14 mouse cellular contexts compared by ENCODE assay signal in the genomic region with DNA sequence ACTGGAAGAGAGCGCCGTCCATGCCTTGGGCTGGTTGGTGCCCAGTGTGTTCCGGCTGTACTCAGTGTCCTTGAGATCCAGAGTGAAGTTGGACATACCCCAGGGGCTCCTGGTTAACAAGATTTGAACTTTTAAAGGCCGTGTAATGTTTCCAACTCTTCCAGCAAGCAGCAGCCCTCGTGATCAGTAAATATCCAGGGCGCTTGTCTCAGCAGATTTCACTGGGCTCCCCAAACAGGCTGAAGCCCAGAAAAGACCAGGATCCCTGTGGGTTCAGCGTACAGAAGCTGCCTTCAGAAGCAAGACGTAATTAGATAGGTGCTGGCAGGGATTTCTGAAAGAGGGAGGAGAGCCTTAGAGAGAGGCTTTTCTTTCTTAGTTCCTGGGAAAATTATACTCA. TPM values are rescaled to one million over a fixed set of nuclear protein-coding genes. Genes with fewer than 3 reads are reported as not detected.
DNase-seq lines count a peak whose midpoint lies in the region; ATAC-seq and TF ChIP-seq lines count a peak whose summit lies in the region.
"Had no signal": no experiment of that assay in that cellular context is flagged by ENCODE, and none has a peak within 500 bp of the region (broad histone marks: within the 10 kb centered on the region; RNA-seq: fewer than 3 reads in every experiment).

No protein-coding gene starts in this region.

- intact Hi-C loops in heart, postnatal 25 days (cut with DNase I), result loop anchor here (5.0 kb wide), 1 partner anchor 123 kb away; no protein-coding TSS in a partner anchor

- H3K27me3 ChIP-seq in forebrain, embryonic 13.5 days, result no peaks in the 10 kb centered on the region
- no peaks in the 10 kb centered on the region for H3K27me3 ChIP-seq in forebrain, embryonic 11.5 days (ENCODE audit: control insufficient read depth, insufficient read depth, low read length)

- H3K4me2 ChIP-seq in forebrain, embryonic 13.5 days, result no peak overlapping the region
- no peak overlapping the region for H3K4me2 ChIP-seq in forebrain, embryonic 11.5 days (ENCODE audit: low read depth, low read length, severe bottlenecking)

- H3K27ac ChIP-seq in forebrain, embryonic 13.5 days, result 0 out of 2 replicates have a peak overlapping the region, but pooled peaks have one; percentile 21
- no peak overlapping the region for H3K27ac ChIP-seq in forebrain, embryonic 11.5 days (ENCODE audit: low read depth, low read length)
- peak overlapping the region; percentile 32; the same call in 1 of the 2 replicates for H3K27ac ChIP-seq in layer of hippocampus, adult 2 months
- H3K27ac ChIP-seq: heart, adult 2 months had no signal

- no peak for TF ChIP-seq CTCF in layer of hippocampus, adult 2 months (conservative IDR thresholded peaks at IDR 0.05)
- TF ChIP-seq CTCF in brain, embryonic 14.5 days (IDR thresholded peaks at IDR 0.05; ENCODE audit: borderline replicate concordance, extremely low read depth, insufficient read depth, insufficient read length), result no peak

- peaks cover 30% of the 10 kb centered on the region for H3K36me3 ChIP-seq in forebrain, embryonic 13.5 days (ENCODE audit: poor library complexity, severe bottlenecking)
- no peaks in the 10 kb centered on the region for H3K36me3 ChIP-seq in forebrain, embryonic 11.5 days (ENCODE audit: control insufficient read depth, insufficient read depth, low read length)

- DNase-seq in forebrain, embryonic 11.5 days (ENCODE audit: low spot score), result no peak
- DNase-seq in layer of hippocampus, adult 2 months (ENCODE audit: low spot score in 2 of 2), result no peak
- no peak for DNase-seq in layer of hippocampus, adult 9-10 months (ENCODE audit: low spot score)
- peak; percentile 68 for DNase-seq in brain, embryonic 14.5 days (ENCODE audit: low read depth)
- peak; percentile 21 to 63 for DNase-seq in kidney, postnatal 25 days
- DNase-seq in heart, postnatal 25 days (ENCODE audit: low spot score), result no peak
- DNase-seq in embryo, embryonic 10.5 days (ENCODE audit: low spot score), result no peak
- DNase-seq: cerebellum, postnatal 14 days; heart, adult 2 months; lung, adult 18-20 months had no signal

- no peak for ATAC-seq in forebrain, embryonic 13.5 days
- no peak for ATAC-seq in forebrain, embryonic 11.5 days (replicated peaks; ENCODE audit: low FRiP score)

- H3K9me3 ChIP-seq in forebrain, embryonic 13.5 days (replicated peaks), result no peaks in the 10 kb centered on the region
- no peaks in the 10 kb centered on the region for H3K9me3 ChIP-seq in forebrain, embryonic 11.5 days (ENCODE audit: control insufficient read depth, low read length)

- no peak overlapping the region for H3K4me3 ChIP-seq in forebrain, embryonic 13.5 days
- H3K4me3 ChIP-seq in forebrain, embryonic 11.5 days (ENCODE audit: low read depth, low read length), result no peak overlapping the region
- no peak overlapping the region for H3K4me3 ChIP-seq in layer of hippocampus, adult 2 months
- H3K4me3 ChIP-seq: heart, adult 2 months had no signal

- H3K4me1 ChIP-seq in forebrain, embryonic 13.5 days, result peaks cover 32% of the 10 kb centered on the region; the same call in 1 of the 2 replicates
- no peaks in the 10 kb centered on the region for H3K4me1 ChIP-seq in forebrain, embryonic 11.5 days (replicated peaks; ENCODE audit: control insufficient read depth, insufficient read depth, low read length)

- WGBS in forebrain, embryonic 13.5 days, result 59% methylated on average over 8 of the region's 8 CpGs
- WGBS in forebrain, embryonic 11.5 days, result 66% methylated on average over 8 of the region's 8 CpGs

- H3K9ac ChIP-seq in forebrain, embryonic 13.5 days, result no peak overlapping the region
- H3K9ac ChIP-seq in forebrain, embryonic 11.5 days (ENCODE audit: low read length), result no peak overlapping the region

- no peak for TF ChIP-seq POLR2A in brain, embryonic 14.5 days (IDR thresholded peaks at IDR 0.05; ENCODE audit: borderline replicate concordance, extremely low read depth, insufficient read depth, insufficient read length, poor library complexity, severe bottlenecking)

RNA-seq across cellular contexts. Expression of a gene that starts 39.3 kb away (rescaled TPM):
- 1.9 and 2.7 TPM in 2 replicates for polyA plus RNA-seq in forebrain, embryonic 13.5 days (2015; fragmentation: Nextera tagmentation; extraction: Ambion mirVana)
- 0.86 and 1.3 TPM in 2 replicates for polyA plus RNA-seq in forebrain, embryonic 11.5 days (2014; fragmentation: Nextera tagmentation; extraction: Ambion mirVana)
- 100 to 1,000 TPM; 110 to 112 TPM for total RNA-seq in layer of hippocampus, adult 2 months (2021)
- polyA plus RNA-seq in brain, embryonic 14.5 days (2012; rRNA removed), result 80.6 and 126 TPM in 2 replicates
- total RNA-seq in heart, postnatal 25 days (2021), result not detected
- total RNA-seq: heart, adult 2 months; hematopoietic stem cell, adult 5-6 weeks; megakaryocyte progenitor cell, adult 5-6 weeks had no signal
- polyA plus RNA-seq: thymus, postnatal 0 days had no signal

Comparison
In these comparisons a context has a peak if more than half of its experiments do, and no peak if none do; other contexts are left out.
1. DNase-seq: peak in brain, embryonic 14.5 days (single experiment) and kidney, postnatal 25 days (2 of 2); none in forebrain, embryonic 11.5 days (single experiment), layer of hippocampus, adult 2 months (0 of 2), layer of hippocampus, adult 9-10 months (single experiment), heart, postnatal 25 days (single experiment) and embryo, embryonic 10.5 days (single experiment).
2. RNA of a gene that starts 39.3 kb away (polyA plus RNA-seq): 80.6 to 126 TPM in brain, embryonic 14.5 days; 1.9 to 2.7 TPM in forebrain, embryonic 13.5 days and 0.86 to 1.3 TPM in forebrain, embryonic 11.5 days; every median in the first group is over 10 times any median in the second.